Mouse (Mus musculus): Measurements from ENCODE around the gene Olfr981. TPM values are rescaled to one million over a fixed set of nuclear protein-coding genes. Genes with fewer than 3 reads are reported as not detected.

The Olfr981 gene
- polyA plus RNA-seq (2014; fragmentation: Illumina TruSeq; extraction: RNeasy Lipid Tissue Mini Kit (QIAGEN cat#74804)) = not detected

DNA sequence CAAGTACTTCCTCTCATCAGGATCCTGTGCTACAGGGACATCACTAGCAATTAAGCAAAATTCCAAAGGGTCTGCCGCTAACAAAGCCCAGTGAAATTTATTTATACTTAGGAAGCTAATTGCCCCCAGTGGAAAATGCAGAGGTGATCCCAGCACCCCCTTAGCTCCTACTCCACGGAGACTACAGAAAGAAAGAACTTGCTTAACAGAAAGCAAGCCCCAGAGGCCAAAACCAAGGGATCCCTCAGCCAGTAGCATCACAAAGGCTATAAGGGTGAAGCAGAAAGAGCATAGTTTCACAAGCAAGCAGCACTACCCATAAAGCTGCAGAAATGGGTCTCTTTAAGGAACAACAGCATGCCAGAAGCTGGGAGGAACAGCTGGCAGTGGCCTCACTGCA, at the start of gene Olfr981:
TSS of gene Olfr981 (plus strand) at position 301 of the 400 bp plus-strand sequence.

GRCm38 (mm10) chr9:39991813-39992212, 29.5 kb upstream of the Olfr981 start, which contains the start of gene Olfr978:
Gene Olfr978, plus strand, starts transcription at chr9:39992113.

DNA sequence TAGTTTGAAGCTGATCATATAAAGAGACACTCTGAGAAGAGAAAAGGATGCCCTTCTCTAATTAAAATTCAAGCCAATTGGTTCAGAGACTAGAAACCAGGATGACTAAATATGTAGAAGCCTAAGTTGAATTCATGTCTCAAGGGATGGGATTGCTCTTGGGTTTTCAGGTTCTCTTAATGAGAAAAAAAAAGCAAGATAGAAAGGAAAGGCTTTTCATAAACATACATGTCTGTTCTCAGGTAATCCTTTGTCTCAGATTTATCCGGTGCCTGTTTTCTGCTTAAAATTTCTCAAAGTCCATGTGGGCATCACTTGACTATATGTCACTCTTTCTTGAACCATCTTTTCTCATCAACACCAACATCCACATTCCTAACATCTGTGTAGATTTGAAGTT, 17.9 kb upstream of the Olfr981 start, which contains the start of gene Olfr979:
TSS of gene Olfr979 (minus strand) at position 101 of the 400 bp plus-strand sequence.

GRCm38 (mm10) chr9:40009482-40009881, 11.8 kb upstream of the Olfr981 start, which contains the start of gene Olfr980:
Gene Olfr980, minus strand, starts transcription at chr9:40009582.

DNA sequence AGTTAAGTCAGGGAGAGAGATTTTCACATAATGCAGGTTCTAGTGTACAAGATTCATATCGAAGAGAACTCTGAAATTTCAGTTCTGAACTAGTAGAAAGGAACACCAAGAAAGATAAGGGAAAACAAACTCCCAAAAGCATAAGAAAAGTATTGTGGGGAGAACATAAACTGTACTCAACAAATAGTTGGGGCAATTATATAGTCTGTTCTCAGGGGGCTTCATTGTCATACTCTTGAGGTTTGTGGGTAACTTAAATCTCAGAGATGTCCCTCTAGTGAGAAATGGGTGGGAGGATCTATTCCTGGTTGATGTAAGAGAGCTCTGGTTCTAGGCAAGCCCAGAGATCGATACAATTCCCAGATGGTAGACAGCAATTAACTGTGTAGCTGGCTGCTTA, 52.3 kb downstream of the Olfr981 start, which contains the start of gene Olfr982:
TSS of gene Olfr982 (plus strand) at position 301 of the 400 bp plus-strand sequence.

Other genes starting within 250 kb of the Olfr981 start
- not detected for gene Olfr968, start 238.2 kb upstream of the Olfr981 start, polyA plus RNA-seq (2014; fragmentation: Illumina TruSeq; extraction: RNeasy Lipid Tissue Mini Kit (QIAGEN cat#74804))
- not detected for gene Olfr969, start 230.5 kb upstream of the Olfr981 start, polyA plus RNA-seq (2014; fragmentation: Illumina TruSeq; extraction: RNeasy Lipid Tissue Mini Kit (QIAGEN cat#74804))
- gene Olfr970, start 212.6 kb upstream of the Olfr981 start, polyA plus RNA-seq (2014; fragmentation: Illumina TruSeq; extraction: RNeasy Lipid Tissue Mini Kit (QIAGEN cat#74804)) = not detected
- not detected for gene Olfr971, start 184.6 kb upstream of the Olfr981 start, polyA plus RNA-seq (2014; fragmentation: Illumina TruSeq; extraction: RNeasy Lipid Tissue Mini Kit (QIAGEN cat#74804))
- not detected for gene Olfr972, start 155.0 kb upstream of the Olfr981 start, polyA plus RNA-seq (2014; fragmentation: Illumina TruSeq; extraction: RNeasy Lipid Tissue Mini Kit (QIAGEN cat#74804))
- gene Olfr229, start 114.1 kb upstream of the Olfr981 start, polyA plus RNA-seq (2014; fragmentation: Illumina TruSeq; extraction: RNeasy Lipid Tissue Mini Kit (QIAGEN cat#74804)) = not detected
- gene Olfr974, start 84.0 kb upstream of the Olfr981 start, polyA plus RNA-seq (2014; fragmentation: Illumina TruSeq; extraction: RNeasy Lipid Tissue Mini Kit (QIAGEN cat#74804)) = not detected
- gene Olfr975, start 69.4 kb upstream of the Olfr981 start, polyA plus RNA-seq (2014; fragmentation: Illumina TruSeq; extraction: RNeasy Lipid Tissue Mini Kit (QIAGEN cat#74804)) = not detected
- gene Olfr976, start 60.3 kb upstream of the Olfr981 start, polyA plus RNA-seq (2014; fragmentation: Illumina TruSeq; extraction: RNeasy Lipid Tissue Mini Kit (QIAGEN cat#74804)) = 10.5 TPM
- not detected for gene Olfr978, start 29.4 kb upstream of the Olfr981 start, polyA plus RNA-seq (2014; fragmentation: Illumina TruSeq; extraction: RNeasy Lipid Tissue Mini Kit (QIAGEN cat#74804))
- gene Olfr979, start 18.0 kb upstream of the Olfr981 start, polyA plus RNA-seq (2014; fragmentation: Illumina TruSeq; extraction: RNeasy Lipid Tissue Mini Kit (QIAGEN cat#74804)) = not detected
- not detected for gene Olfr980, start 11.9 kb upstream of the Olfr981 start, polyA plus RNA-seq (2014; fragmentation: Illumina TruSeq; extraction: RNeasy Lipid Tissue Mini Kit (QIAGEN cat#74804))
- not detected for gene Olfr982, start 52.4 kb downstream of the Olfr981 start, polyA plus RNA-seq (2014; fragmentation: Illumina TruSeq; extraction: RNeasy Lipid Tissue Mini Kit (QIAGEN cat#74804))
- not detected for gene Olfr983, start 72.1 kb downstream of the Olfr981 start, polyA plus RNA-seq (2014; fragmentation: Illumina TruSeq; extraction: RNeasy Lipid Tissue Mini Kit (QIAGEN cat#74804))
- gene Olfr984, start 92.7 kb downstream of the Olfr981 start, polyA plus RNA-seq (2014; fragmentation: Illumina TruSeq; extraction: RNeasy Lipid Tissue Mini Kit (QIAGEN cat#74804)) = not detected
- gene Olfr985, start 108.7 kb downstream of the Olfr981 start, polyA plus RNA-seq (2014; fragmentation: Illumina TruSeq; extraction: RNeasy Lipid Tissue Mini Kit (QIAGEN cat#74804)) = not detected
- not detected for gene Tmem225, start 126.7 kb downstream of the Olfr981 start, polyA plus RNA-seq (2014; fragmentation: Illumina TruSeq; extraction: RNeasy Lipid Tissue Mini Kit (QIAGEN cat#74804))
- not detected for gene Olfr986, start 159.5 kb downstream of the Olfr981 start, polyA plus RNA-seq (2014; fragmentation: Illumina TruSeq; extraction: RNeasy Lipid Tissue Mini Kit (QIAGEN cat#74804))
- 9.3 TPM for gene Zfp202, start 170.9 kb downstream of the Olfr981 start, polyA plus RNA-seq (2014; fragmentation: Illumina TruSeq; extraction: RNeasy Lipid Tissue Mini Kit (QIAGEN cat#74804))
- gene Scn3b, start 247.8 kb downstream of the Olfr981 start, polyA plus RNA-seq (2014; fragmentation: Illumina TruSeq; extraction: RNeasy Lipid Tissue Mini Kit (QIAGEN cat#74804)) = 2.3 TPM

Data from ovary, adult 10 weeks (tissue).